Mouse (Mus musculus) bone marrow macrophage, adult 2 months (primary cell): Measurements from ENCODE around the gene Nxpe2.

Experiments used
- CTCF ChIP-seq: IDR thresholded peaks from 2 replicates; pipeline ENCODE4 v1.5.1; 2012; ENCODE audit warnings: low read depth, mild to moderate bottlenecking, low read length, moderate library complexity
- POLR2A ChIP-seq: IDR thresholded peaks from 2 replicates; pipeline ENCODE4 v1.6.1; 2012; ENCODE audit warnings: mild to moderate bottlenecking, low read depth, low read length, borderline replicate concordance

GRCm38 (mm10) chr9:48298983-48299382 is 54.3 kb downstream of the Nxpe2 start:
- TF ChIP-seq POLR2A (no peak), CTCF (no peak)
